Mouse (Mus musculus): Measurements from ENCODE around the gene Ksr2. TPM values are rescaled to one million over a fixed set of nuclear protein-coding genes. Genes with fewer than 3 reads are reported as not detected.

Ksr2 gene
- total and polyA plus RNA-seq, 2 experiments from 2014 or later, result 8.9 to 14.5 TPM

DNA sequence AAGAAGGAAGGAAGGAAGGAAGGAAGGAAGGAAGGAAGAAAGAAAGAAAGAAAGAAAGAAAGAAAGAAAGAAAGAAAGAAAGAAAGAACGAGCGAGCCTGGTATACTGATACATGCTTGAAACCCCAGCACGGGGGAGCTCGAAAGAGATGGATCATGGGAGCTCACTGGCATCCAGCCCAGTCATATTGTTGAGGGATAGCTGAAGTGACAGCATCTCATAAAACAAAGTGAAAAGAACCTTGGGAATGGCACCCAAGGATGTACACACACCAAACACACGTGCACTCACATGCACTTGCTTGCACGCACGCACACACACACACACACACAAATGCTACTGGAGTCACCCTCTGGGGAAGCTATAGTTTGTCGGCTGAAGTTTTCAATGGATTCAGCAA lies 282.6 kb downstream of the Ksr2 start:
- H3K27me3 ChIP-seq (ENCODE audit: insufficient read depth, low read length), result no peaks in the 10 kb centered on the region
- H3K27ac ChIP-seq (ENCODE audit: low read depth, low read length), result no peak overlapping the region
- ATAC-seq (ENCODE audit: low FRiP score) (no peak), DNase-seq (ENCODE audit: low spot score) (peak; percentile 65)
- WGBS, result 83% methylated on average over 8 of the region's 8 CpGs
- H3K4me2 ChIP-seq (ENCODE audit: low read depth, low read length, poor library complexity, severe bottlenecking), result no peak overlapping the region
- no peaks in the 10 kb centered on the region for H3K36me3 ChIP-seq (ENCODE audit: insufficient read depth, low read length)
- H3K4me1 ChIP-seq (ENCODE audit: insufficient read depth, low read length), result no peaks in the 10 kb centered on the region; the same call in 1 of the 2 replicates
- no peak overlapping the region for H3K4me3 ChIP-seq (ENCODE audit: low read depth, low read length)
- H3K9ac ChIP-seq (replicated peaks; ENCODE audit: low read length, poor library complexity, severe bottlenecking), result no peak overlapping the region
- no peaks in the 10 kb centered on the region for H3K9me3 ChIP-seq (ENCODE audit: low read length)
- no peak for TF ChIP-seq CTCF (IDR thresholded peaks at IDR 0.05)

DNA sequence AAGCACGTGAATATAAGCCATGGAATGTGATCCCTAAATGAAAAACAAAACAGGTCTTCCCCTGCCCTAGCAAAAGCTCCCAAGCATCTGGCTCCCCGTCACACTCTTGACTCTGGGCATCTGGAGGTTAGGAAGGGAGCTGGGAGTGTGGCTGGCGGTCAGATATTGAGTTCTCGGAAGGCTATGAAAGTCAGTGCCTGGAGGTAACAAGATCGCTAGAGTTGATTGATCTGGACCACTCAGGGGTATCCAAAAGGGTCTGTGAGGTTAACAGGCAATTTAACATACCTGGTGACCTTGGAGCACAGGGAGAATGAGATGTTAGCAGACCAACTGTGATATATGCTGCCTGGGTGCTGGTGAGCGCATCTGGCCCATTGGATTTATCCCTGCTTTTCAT lies 283.8 kb downstream of the Ksr2 start:
- no peak overlapping the region for H3K4me3 ChIP-seq (ENCODE audit: low read depth, low read length)
- ATAC-seq (ENCODE audit: low FRiP score) (no peak), DNase-seq (ENCODE audit: low spot score) (no peak)
- no peak overlapping the region for H3K9ac ChIP-seq (replicated peaks; ENCODE audit: low read length, poor library complexity, severe bottlenecking)
- 76% methylated on average over 6 of the region's 6 CpGs for WGBS
- no peak overlapping the region for H3K27ac ChIP-seq (ENCODE audit: low read depth, low read length)
- H3K36me3 ChIP-seq (ENCODE audit: insufficient read depth, low read length), result no peaks in the 10 kb centered on the region
- no peak for TF ChIP-seq CTCF (IDR thresholded peaks at IDR 0.05)
- H3K27me3 ChIP-seq (ENCODE audit: insufficient read depth, low read length), result no peaks in the 10 kb centered on the region
- no peaks in the 10 kb centered on the region for H3K4me1 ChIP-seq (ENCODE audit: insufficient read depth, low read length)
- no peak overlapping the region for H3K4me2 ChIP-seq (ENCODE audit: low read depth, low read length, poor library complexity, severe bottlenecking)
- no peaks in the 10 kb centered on the region for H3K9me3 ChIP-seq (ENCODE audit: low read length)

DNA sequence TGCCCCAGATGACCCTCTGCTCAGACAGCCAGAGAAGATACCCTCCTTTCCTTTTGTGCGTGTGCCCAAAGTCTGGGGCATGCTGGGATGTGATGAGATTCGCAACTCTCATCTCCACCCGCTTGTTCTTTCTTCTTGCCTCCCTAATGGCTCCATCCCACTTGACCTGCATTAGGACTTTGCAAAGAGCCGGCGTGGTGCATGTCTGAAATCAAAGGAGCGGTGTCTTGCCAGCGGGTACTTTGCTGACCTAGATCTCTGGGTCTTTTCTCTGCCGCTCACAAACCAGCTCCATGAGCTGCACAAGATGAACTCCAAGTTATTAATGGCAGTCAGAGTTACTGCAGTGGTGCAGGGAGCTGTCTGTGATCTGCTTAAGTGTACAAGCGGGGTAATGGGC lies 290.6 kb downstream of the Ksr2 start:
- TF ChIP-seq CTCF (IDR thresholded peaks at IDR 0.05), result no peak
- no peaks in the 10 kb centered on the region for H3K27me3 ChIP-seq (ENCODE audit: insufficient read depth, low read length)
- H3K4me2 ChIP-seq (ENCODE audit: low read depth, low read length, poor library complexity, severe bottlenecking), result no peak overlapping the region
- H3K9me3 ChIP-seq (ENCODE audit: low read length), result no peaks in the 10 kb centered on the region
- ATAC-seq (ENCODE audit: low FRiP score) (no peak), DNase-seq (ENCODE audit: low spot score) (no peak)
- no peak overlapping the region; the same call in 1 of the 2 replicates for H3K27ac ChIP-seq (ENCODE audit: low read depth, low read length)
- 67% methylated on average over 9 of the region's 9 CpGs for WGBS
- 0 out of 2 replicates have a peak, but pooled peaks cover 4% of the 10 kb centered on the region for H3K4me1 ChIP-seq (ENCODE audit: insufficient read depth, low read length)
- H3K36me3 ChIP-seq (ENCODE audit: insufficient read depth, low read length), result no peaks in the 10 kb centered on the region
- H3K4me3 ChIP-seq (ENCODE audit: low read depth, low read length), result no peak overlapping the region
- no peak overlapping the region for H3K9ac ChIP-seq (replicated peaks; ENCODE audit: low read length, poor library complexity, severe bottlenecking)

DNA sequence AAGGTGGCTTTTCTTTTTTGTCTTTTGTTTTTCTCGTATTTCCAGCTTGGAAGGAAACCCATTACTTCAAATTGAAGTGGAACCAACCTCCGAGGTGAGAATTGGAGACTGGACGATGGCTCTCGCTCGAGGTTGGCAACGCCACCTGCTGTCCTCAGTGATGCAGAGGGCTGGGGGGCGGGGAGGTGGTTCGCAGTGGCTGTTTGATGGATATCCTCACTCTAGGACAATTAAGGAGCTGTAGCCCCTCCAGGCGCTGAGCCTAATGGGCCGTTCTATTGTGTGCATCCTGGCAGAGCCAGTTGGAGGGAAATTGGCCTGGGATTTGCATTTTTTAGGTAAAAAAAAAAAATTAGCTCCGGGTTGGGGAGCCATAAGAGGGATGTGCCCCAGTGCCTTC lies 292.8 kb downstream of the Ksr2 start:
- no peak for TF ChIP-seq CTCF (IDR thresholded peaks at IDR 0.05)
- H3K9ac ChIP-seq (replicated peaks; ENCODE audit: low read length, poor library complexity, severe bottlenecking), result no peak overlapping the region
- DNase-seq (ENCODE audit: low spot score), result peak; percentile 53
- H3K4me2 ChIP-seq (ENCODE audit: low read depth, low read length, poor library complexity, severe bottlenecking), result no peak overlapping the region
- H3K4me3 ChIP-seq (ENCODE audit: low read depth, low read length), result no peak overlapping the region
- 28% methylated on average over 11 of the region's 11 CpGs for WGBS
- no peaks in the 10 kb centered on the region for H3K27me3 ChIP-seq (ENCODE audit: insufficient read depth, low read length)
- no peak overlapping the region for H3K27ac ChIP-seq (ENCODE audit: low read depth, low read length)
- 0 out of 2 replicates have a peak, but pooled peaks cover 4% of the 10 kb centered on the region for H3K4me1 ChIP-seq (ENCODE audit: insufficient read depth, low read length)
- no peaks in the 10 kb centered on the region for H3K36me3 ChIP-seq (ENCODE audit: insufficient read depth, low read length)
- H3K9me3 ChIP-seq (ENCODE audit: low read length), result no peaks in the 10 kb centered on the region
- ATAC-seq (ENCODE audit: low FRiP score), result no peak

DNA sequence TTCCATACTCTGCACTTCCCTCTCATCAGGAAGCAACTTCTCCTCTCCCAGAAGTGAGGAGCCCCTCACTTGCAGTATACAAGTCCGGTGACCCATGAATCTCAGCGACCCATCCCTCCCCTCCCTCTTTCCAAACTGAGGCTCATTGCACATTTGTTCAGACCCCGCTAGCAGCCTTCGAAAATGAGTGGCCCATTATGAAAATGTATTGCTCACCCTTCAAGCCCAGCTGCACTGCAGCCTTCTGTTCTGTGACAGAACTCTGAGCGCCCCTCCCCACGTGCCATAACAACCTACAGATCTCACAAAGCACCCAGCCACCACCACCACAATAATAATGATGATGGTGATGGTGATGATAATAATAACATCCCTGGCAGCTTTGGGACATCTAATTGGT lies 295.5 kb downstream of the Ksr2 start:
- no peak for ATAC-seq (ENCODE audit: low FRiP score)
- H3K9me3 ChIP-seq (ENCODE audit: low read length), result no peaks in the 10 kb centered on the region
- H3K4me2 ChIP-seq (ENCODE audit: low read depth, low read length, poor library complexity, severe bottlenecking), result no peak overlapping the region
- no peak for DNase-seq (ENCODE audit: low spot score)
- no peak overlapping the region for H3K27ac ChIP-seq (ENCODE audit: low read depth, low read length)
- no peak overlapping the region for H3K4me3 ChIP-seq (ENCODE audit: low read depth, low read length)
- TF ChIP-seq CTCF (IDR thresholded peaks at IDR 0.05), result no peak
- no peaks in the 10 kb centered on the region for H3K27me3 ChIP-seq (ENCODE audit: insufficient read depth, low read length)
- 71% methylated on average over 6 of the region's 6 CpGs for WGBS
- no peaks in the 10 kb centered on the region for H3K36me3 ChIP-seq (ENCODE audit: insufficient read depth, low read length)
- 0 out of 2 replicates have a peak, but pooled peaks cover 4% of the 10 kb centered on the region for H3K4me1 ChIP-seq (ENCODE audit: insufficient read depth, low read length)
- H3K9ac ChIP-seq (replicated peaks; ENCODE audit: low read length, poor library complexity, severe bottlenecking), result no peak overlapping the region

DNA sequence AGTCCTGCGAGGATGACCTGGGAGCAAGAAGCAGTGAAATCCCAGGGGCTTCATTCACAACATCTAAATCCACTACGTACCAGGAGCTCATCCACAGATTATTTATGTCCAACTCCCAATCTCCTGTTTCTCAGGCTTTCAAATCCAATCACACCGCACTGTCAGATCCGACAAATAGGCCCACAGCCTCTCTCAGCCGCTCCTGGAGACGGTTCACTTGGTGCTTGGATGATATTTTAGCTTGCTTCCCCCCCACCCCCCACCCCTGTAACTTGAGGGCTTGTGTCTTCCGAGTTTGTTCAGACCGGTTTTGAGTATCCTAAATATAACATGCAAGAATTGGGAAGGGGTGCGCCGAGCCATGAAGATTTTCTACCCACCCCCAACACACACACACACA lies 297.8 kb downstream of the Ksr2 start:
- Histone ChIP-seq H3K4me3 (ENCODE audit: low read depth, low read length) (no peak overlapping the region), H3K4me1 (ENCODE audit: insufficient read depth, low read length) (no peaks in the 10 kb centered on the region), H3K27ac (ENCODE audit: low read depth, low read length) (no peak overlapping the region), H3K36me3 (ENCODE audit: insufficient read depth, low read length) (no peaks in the 10 kb centered on the region), H3K27me3 (ENCODE audit: insufficient read depth, low read length) (no peaks in the 10 kb centered on the region), H3K9ac (replicated peaks; ENCODE audit: low read length, poor library complexity, severe bottlenecking) (no peak overlapping the region), H3K9me3 (ENCODE audit: low read length) (no peaks in the 10 kb centered on the region), H3K4me2 (ENCODE audit: low read depth, low read length, poor library complexity, severe bottlenecking) (no peak overlapping the region)
- ATAC-seq (ENCODE audit: low FRiP score), result no peak
- TF ChIP-seq CTCF (IDR thresholded peaks at IDR 0.05), result no peak
- DNase-seq (ENCODE audit: low spot score), result no peak
- WGBS, result 76% methylated on average over 10 of the region's 10 CpGs
